9 mouse cellular contexts compared by ENCODE assay signal in genomic region chr2:59611216-59611810, GRCm38 (mm10). TPM values are rescaled to one million over a fixed set of nuclear protein-coding genes. Genes with fewer than 3 reads are reported as not detected.
DNase-seq lines count a peak whose midpoint lies in the region; ATAC-seq and TF ChIP-seq lines count a peak whose summit lies in the region.
"Had no signal": no experiment of that assay in that cellular context is flagged by ENCODE, and none has a peak within 500 bp of the region (broad histone marks: within the 10 kb centered on the region; RNA-seq: fewer than 3 reads in every experiment).

No protein-coding gene starts in this region.

- ATAC-seq in forebrain, embryonic 12.5 days (ENCODE audit: low FRiP score): no peak; the same call in 1 of the 2 replicates
- peak; percentile 24; the same call in 1 of the 2 replicates for ATAC-seq in liver, embryonic 15.5 days (ENCODE audit: insufficient read depth)
- ATAC-seq in erythroid progenitor cell, adult 5-6 weeks (replicated peaks; ENCODE audit: low FRiP score, poor library complexity, severe bottlenecking): no peak

- no peak for TF ChIP-seq POLR2A in heart, adult 2 months (IDR thresholded peaks at IDR 0.05; ENCODE audit: insufficient read depth, low read depth, low read length)

- H3K27me3 ChIP-seq in heart, adult 2 months (ENCODE audit: control insufficient read depth, insufficient read depth, low read length): no peaks in the 10 kb centered on the region
- H3K27me3 ChIP-seq in C2C12 (ENCODE audit: control insufficient read depth, insufficient read depth, insufficient read length): no peaks in the 10 kb centered on the region
- H3K27me3 ChIP-seq in forebrain, embryonic 12.5 days: 0 out of 2 replicates have a peak, but pooled peaks cover 4% of the 10 kb centered on the region
- peaks cover 74% of the 10 kb centered on the region for H3K27me3 ChIP-seq in liver, embryonic 15.5 days
- H3K27me3 ChIP-seq: CH12.LX had no signal

- peak overlapping the region; percentile 97 for H3K4me3 ChIP-seq in heart, adult 2 months
- peak overlapping the region; percentile 72 for H3K4me3 ChIP-seq in C2C12 (ENCODE audit: insufficient read depth, poor library complexity, severe bottlenecking)
- H3K4me3 ChIP-seq in forebrain, embryonic 12.5 days (replicated peaks): peak overlapping the region; percentile 77
- H3K4me3 ChIP-seq in liver, embryonic 15.5 days (replicated peaks): peak overlapping the region; percentile 63

- TF ChIP-seq EP300 in heart, adult 2 months (IDR thresholded peaks at IDR 0.05; ENCODE audit: insufficient read depth, low read depth, low read length): no peak

- H3K4me2 ChIP-seq in forebrain, embryonic 12.5 days: peak overlapping the region; percentile 65
- peak overlapping the region; percentile 73 for H3K4me2 ChIP-seq in liver, embryonic 15.5 days

- H3K27ac ChIP-seq in heart, adult 2 months: peak overlapping the region; percentile 98
- peak overlapping the region; percentile 88 for H3K27ac ChIP-seq in forebrain, embryonic 12.5 days
- H3K27ac ChIP-seq in liver, embryonic 15.5 days (replicated peaks): peak overlapping the region; percentile 12; the same call in 1 of the 2 replicates

- H3K4me1 ChIP-seq in heart, adult 2 months (ENCODE audit: control insufficient read depth, insufficient read depth, low read length): peaks cover 9% of the 10 kb centered on the region
- peaks cover 34% of the 10 kb centered on the region for H3K4me1 ChIP-seq in forebrain, embryonic 12.5 days
- H3K4me1 ChIP-seq in liver, embryonic 15.5 days (replicated peaks): peaks cover 10% of the 10 kb centered on the region

- peaks cover 7% of the 10 kb centered on the region for H3K79me2 ChIP-seq in heart, adult 2 months (replicated peaks; ENCODE audit: control insufficient read depth, insufficient read depth, low read length)
- H3K79me2 ChIP-seq in C2C12 (ENCODE audit: control insufficient read depth, insufficient read depth): peaks cover 45% of the 10 kb centered on the region

- WGBS in heart, adult 2 months: 4% methylated on average over 14 of the region's 14 CpGs
- under 1% methylated on average over 14 of the region's 14 CpGs for WGBS in forebrain, embryonic 12.5 days
- 4% methylated on average over 14 of the region's 14 CpGs for WGBS in liver, embryonic 15.5 days (ENCODE audit: insufficient replicate concordance)

- H3K9me3 ChIP-seq in forebrain, embryonic 12.5 days: no peaks in the 10 kb centered on the region
- no peaks in the 10 kb centered on the region for H3K9me3 ChIP-seq in liver, embryonic 15.5 days (replicated peaks)

- TF ChIP-seq CTCF in heart, adult 2 months (IDR thresholded peaks at IDR 0.05): no peak
- TF ChIP-seq CTCF in C2C12 (IDR thresholded peaks at IDR 0.05; ENCODE audit: control insufficient read depth, insufficient read depth, insufficient read length): no peak

- peaks cover 35% of the 10 kb centered on the region for H3K79me3 ChIP-seq in C2C12 (ENCODE audit: low read depth)

- peak in 1 of 2 experiments; percentile 33 for DNase-seq in heart, adult 2 months
- DNase-seq in heart, postnatal 4 days: no peak
- DNase-seq in layer of hippocampus, adult 9-10 months (ENCODE audit: low spot score): no peak
- no peak for DNase-seq in T-cell, adult 2 months (ENCODE audit: low spot score)

- H3K9ac ChIP-seq in heart, adult 2 months (ENCODE audit: low read depth, low read length): peak overlapping the region; percentile 90
- H3K9ac ChIP-seq in forebrain, embryonic 12.5 days: peak overlapping the region; percentile 80
- H3K9ac ChIP-seq in liver, embryonic 15.5 days: peak overlapping the region; percentile 35; the same call in 1 of the 2 replicates

- H3ac ChIP-seq in C2C12 (ENCODE audit: control insufficient read depth, insufficient read length, low read depth): peak overlapping the region; percentile 74

- peaks cover 15% of the 10 kb centered on the region; the same call in 1 of the 2 replicates for H3K36me3 ChIP-seq in heart, adult 2 months (ENCODE audit: control insufficient read depth, insufficient read depth, low read length)
- H3K36me3 ChIP-seq in C2C12 (ENCODE audit: control insufficient read depth, insufficient read depth): peaks cover 5% of the 10 kb centered on the region
- H3K36me3 ChIP-seq in forebrain, embryonic 12.5 days (replicated peaks): no peaks in the 10 kb centered on the region
- H3K36me3 ChIP-seq in liver, embryonic 15.5 days (replicated peaks): no peaks in the 10 kb centered on the region

- intact Hi-C loops in heart, adult 2 months (cut with DNase I): loop anchor here (10.0 kb wide), 1 partner anchor 513 kb away; no protein-coding TSS in a partner anchor

TF ChIP-seq in C2C12, 6 proteins besides CTCF, POLR2A, EP300 and RAD21:
- TF ChIP-seq MYOG (IDR thresholded peaks at IDR 0.05; ENCODE audit: control insufficient read depth, extremely low read depth, insufficient read length) (no peak), FOSL1 (IDR thresholded peaks at IDR 0.05; ENCODE audit: insufficient read depth, low read length, poor library complexity, severe bottlenecking) (no peak), CEBPB (IDR thresholded peaks at IDR 0.05; ENCODE audit: low read depth) (no peak), MYOD1 (IDR thresholded peaks at IDR 0.05; ENCODE audit: control insufficient read depth, insufficient read length, low read depth) (no peak), USF1 (IDR thresholded peaks at IDR 0.05; ENCODE audit: low read depth) (no peak), MAX (IDR thresholded peaks at IDR 0.05) (no peak)
TF ChIP-seq in C2C12: peak in this region for 0.

RNA-seq across cellular contexts. Expression of gene Tanc1, which starts 0.5 kb away (rescaled TPM):
- total RNA-seq in heart, adult 2 months (2021): 10 to 100 TPM; 25.6 to 26.2 TPM
- polyA plus RNA-seq in heart, adult 2 months (2012; rRNA removed): 8.1 and 13.9 TPM in 2 replicates
- total RNA-seq in heart, postnatal 4 days (2021): 10 to 100 TPM; 42.5 to 42.8 TPM
- 24.9 TPM for polyA plus RNA-seq in C2C12 (2012; fragmentation: generic; extraction: Trizol)
- polyA plus RNA-seq in forebrain, embryonic 12.5 days (2016; fragmentation: Nextera tagmentation; extraction: Ambion mirVana): 20.0 and 23.6 TPM in 2 replicates
- 2.4 and 3.2 TPM in 2 replicates for polyA plus RNA-seq in liver, embryonic 15.5 days (2015; fragmentation: Nextera tagmentation; extraction: Ambion mirVana)
- 0.36 and 0.84 TPM in 2 replicates for total RNA-seq in erythroid progenitor cell, adult 5-6 weeks (2015; ENCODE audit: low replicate concordance)
- 0.45 and 2.7 TPM in 2 replicates for total RNA-seq in erythroid progenitor cell, adult 5-6 weeks (2017; ENCODE audit: low replicate concordance)

Comparison
In these comparisons a context has a peak if more than half of its experiments do, and no peak if none do; other contexts are left out.
1. H3K27ac ChIP-seq: peak in every context shown above with its lines; median percentile 98 in heart, adult 2 months; 88 in forebrain, embryonic 12.5 days; 12 in liver, embryonic 15.5 days.
2. H3K9ac ChIP-seq: peak in every context shown above with its lines; median percentile 90 in heart, adult 2 months; 80 in forebrain, embryonic 12.5 days; 35 in liver, embryonic 15.5 days.